Mouse (Mus musculus) kidney, adult 8-10 months (tissue): Measurements from ENCODE around the gene Nol3.
"Not testable (repeated sequence)": the region's sequence is repeated elsewhere in the genome, so short reads cannot be mapped to it uniquely, and the experiment has no call there.

Experiments
- DNase-seq, 2 experiments: peaks; one replicate each; pipeline ENCODE4 v3.0.0; 2022

Nol3 gene

GRCm38 (mm10) chr8:105275840-105276239 lies at the start of gene Nol3:
Nol3 (plus strand) TSS chr8:105276140.
- DNase-seq, result no peak

- no peak for DNase-seq
Observed at GRCm38 (mm10) chr8:105231503-105232320, 44.2 kb upstream of the Nol3 start.

- DNase-seq, result not testable (repeated sequence)
Observed at GRCm38 (mm10) chr8:105232321-105232693, 43.6 kb upstream of the Nol3 start.

GRCm38 (mm10) chr8:105233126-105233935 lies 42.6 kb upstream of the Nol3 start:
- DNase-seq, result no peak

- DNase-seq, result peak; percentile 27 to 32
Observed at GRCm38 (mm10) chr8:105235206-105235605, 40.7 kb upstream of the Nol3 start.

- no peak for DNase-seq
Observed at GRCm38 (mm10) chr8:105237442-105238142, 38.3 kb upstream of the Nol3 start.

- DNase-seq, result no peak
Observed at GRCm38 (mm10) chr8:105241016-105241415, 34.9 kb upstream of the Nol3 start.

GRCm38 (mm10) chr8:105251954-105252353 lies 24.0 kb upstream of the Nol3 start:
- DNase-seq, result no peak

- no peak for DNase-seq
Observed at GRCm38 (mm10) chr8:105252680-105253537, 23.0 kb upstream of the Nol3 start.

- no peak for DNase-seq
Observed at GRCm38 (mm10) chr8:105253766-105254151, 22.2 kb upstream of the Nol3 start.

GRCm38 (mm10) chr8:105254152-105254965 lies 21.6 kb upstream of the Nol3 start:
- peak; percentile 74 to 87 for DNase-seq

- DNase-seq, result peak in 1 of 2 experiments; percentile 26
Observed at GRCm38 (mm10) chr8:105254966-105255350, 21.0 kb upstream of the Nol3 start, which contains the start of gene B3gnt9. B3gnt9 (minus strand) TSS chr8:105255153.

GRCm38 (mm10) chr8:105257318-105258114 lies 18.4 kb upstream of the Nol3 start:
- no peak for DNase-seq

- no peak for DNase-seq
Observed at GRCm38 (mm10) chr8:105258911-105259720, 16.8 kb upstream of the Nol3 start.

- DNase-seq, result peak in 1 of 2 experiments; percentile 61
Observed at GRCm38 (mm10) chr8:105259721-105260320, 16.1 kb upstream of the Nol3 start.

GRCm38 (mm10) chr8:105260371-105261099 lies 15.4 kb upstream of the Nol3 start:
- no peak for DNase-seq

GRCm38 (mm10) chr8:105261326-105261980 lies 14.5 kb upstream of the Nol3 start:
- no peak for DNase-seq
